Mouse (Mus musculus) olfactory bulb, adult 2 months (tissue): ENCODE measurements at regions not wholly inside any gene's neighbourhood (a gene's known extent, or its start where the extent isn't known, plus 50 kb on each side); places are given as distances from the start of the nearest gene placed in this dataset.

Source experiments
- CTCF ChIP-seq: fragments of 200-500 bp; IDR thresholded peaks from 2 replicates; pipeline ENCODE4 v1.5.1; 2012; ENCODE audit warnings: low read depth, mild to moderate bottlenecking, low read length, moderate library complexity; ENCODE audit not compliant: insufficient read depth
- POLR2A ChIP-seq: fragments of 200-500 bp; IDR thresholded peaks from 2 replicates; pipeline ENCODE4 v1.6.1; 2012; ENCODE audit warnings: mild to moderate bottlenecking, low read depth, low read length, moderate library complexity; ENCODE audit not compliant: insufficient read depth

GRCm38 (mm10) chr10:17330904-17331606 lies 392.0 kb upstream of the Cited2 start:
- TF ChIP-seq CTCF (no peak), POLR2A (no peak)
